Mouse (Mus musculus) stomach, embryonic 14.5 days (tissue): ENCODE results near the gene Slc22a29. TPM values are rescaled to one million over a fixed set of nuclear protein-coding genes. Genes with fewer than 3 reads are reported as not detected.
A peak's percentile ranks its signal among the peaks of the same experiment; 100 is the strongest.
"Not testable (repeated sequence)": the region's sequence is repeated elsewhere in the genome, so short reads cannot be mapped to it uniquely, and the experiment has no call there.

Experiments
- ATAC-seq: fragments of 200-750 bp; cut with Nextera tagmentation; 2 replicates; pipeline ENCODE4 v1.8.0; 2017; ENCODE audit warnings: low read depth, moderate TSS enrichment; ENCODE audit not compliant: insufficient number of reproducible peaks, insufficient read depth, low FRiP score
- H3K27ac ChIP-seq: fragments of 300-500 bp; sonication (generic); 2 replicates; pipeline ENCODE4 v1.5.1; 2014; ENCODE audit warnings: mild to moderate bottlenecking, low read length, moderate library complexity, mixed read lengths
- H3K27me3 ChIP-seq: fragments of 300-500 bp; sonication (generic); 2 replicates; pipeline ENCODE4 v1.6.1; 2014; ENCODE audit warnings: low read length, control low read depth, mixed read lengths; ENCODE audit not compliant: control insufficient read depth, insufficient read depth
- H3K36me3 ChIP-seq: fragments of 300-500 bp; sonication (generic); 2 replicates; pipeline ENCODE4 v1.6.1; 2014; ENCODE audit warnings: mild to moderate bottlenecking, control low read depth, low read length, moderate library complexity, mixed read lengths; ENCODE audit not compliant: control insufficient read depth, insufficient read depth
- H3K4me1 ChIP-seq: fragments of 300-500 bp; sonication (generic); 2 replicates; pipeline ENCODE4 v1.6.1; 2014; ENCODE audit warnings: low read length, control low read depth, mixed read lengths; ENCODE audit not compliant: control insufficient read depth, insufficient read depth
- H3K4me2 ChIP-seq: fragments of 300-500 bp; sonication (generic); replicated peaks from 2 replicates; pipeline ENCODE4 v1.6.1; 2014; ENCODE audit warnings: low read depth, low read length, control low read depth
- H3K4me3 ChIP-seq: fragments of 300-500 bp; sonication (generic); 2 replicates; pipeline ENCODE4 v1.5.1; 2014; ENCODE audit warnings: low read depth, low read length, control low read depth
- H3K9ac ChIP-seq: fragments of 300-500 bp; sonication (generic); replicated peaks from 2 replicates; pipeline ENCODE4 v1.6.1; 2014; ENCODE audit warnings: low read depth, mild to moderate bottlenecking, control low read depth, low read length, moderate library complexity, mixed read lengths
- H3K9me3 ChIP-seq: fragments of 300-500 bp; sonication (generic); 2 replicates; pipeline ENCODE4 v1.6.1; 2016; ENCODE audit warnings: low read depth, low read length, control low read depth; ENCODE audit not compliant: control insufficient read depth
- WGBS: fragments of 180-500 bp; shearing (Covaris S2); extraction: QIAGEN DNeasy Blood & Tissue Kit; methylation state at CpG from one replicate; pipeline ENCODE4 v1.1.7; 2014; 5-methylcytosine and 5-hydroxymethylcytosine counted together
- polyA plus RNA-seq: library from polyadenylated mRNA; unstranded; fragments of >200 nt; fragmentation: Nextera tagmentation; extraction: Ambion mirVana; gene quantifications from 2 replicates; pipeline ENCODE4 v1.2.1, GENCODE M21; 2014

Slc22a29 gene
- polyA plus RNA-seq: 0.14 and 0.22 TPM in 2 replicates

DNA sequence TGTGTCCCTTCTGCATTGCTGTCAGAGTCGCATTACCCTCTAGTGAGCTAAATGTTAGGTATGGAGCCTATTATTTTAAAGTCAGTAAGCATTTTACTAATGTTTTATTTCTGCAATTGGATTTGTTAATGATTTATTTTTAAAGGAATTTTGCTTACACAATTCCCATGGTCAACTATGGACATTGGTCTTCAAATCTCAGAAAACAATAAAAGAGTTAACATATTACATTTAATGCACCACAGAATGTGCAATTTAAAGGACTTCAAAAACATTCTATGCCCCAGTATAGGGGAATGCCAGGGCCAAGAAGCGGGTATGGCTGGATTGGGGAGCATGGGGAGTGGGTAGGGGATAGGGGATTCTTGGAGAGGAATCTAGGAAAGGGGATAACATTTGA is at the start of gene Slc22a29:
Slc22a29 (minus strand) TSS at position 101 of the 400 bp plus-strand sequence.
- Histone ChIP-seq H3K9me3 (no peaks in the 10 kb centered on the region), H3K9ac (no peak within 1 kb of the TSS), H3K4me3 (no peak within 1 kb of the TSS), H3K27ac (no peak within 1 kb of the TSS), H3K4me2 (no peak within 1 kb of the TSS), H3K27me3 (no peaks in the 10 kb centered on the region), H3K4me1 (no peaks in the 10 kb centered on the region), H3K36me3 (no peaks in the 10 kb centered on the region)
- no peak for ATAC-seq
- 84% methylated on average over 2 of the region's 2 CpGs for WGBS

DNA sequence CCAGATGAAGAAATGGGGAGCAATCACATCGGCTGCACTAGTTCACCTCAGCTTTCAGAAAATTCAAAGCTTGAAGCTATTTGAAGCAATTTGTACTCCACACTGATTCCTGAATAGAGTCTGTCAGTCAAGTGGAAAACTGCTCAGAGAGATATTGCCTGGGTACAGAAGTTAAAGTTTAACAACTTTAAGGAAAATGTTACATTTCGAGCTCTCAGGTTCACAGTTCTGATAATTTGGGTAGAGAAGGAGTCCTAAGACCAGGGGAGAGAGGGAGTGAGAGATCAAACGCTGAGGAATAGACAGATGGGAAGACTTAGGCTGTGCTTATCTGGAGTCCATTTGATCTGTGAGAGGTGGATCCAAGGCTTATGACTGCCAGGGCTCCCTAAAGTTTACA is 46.6 kb upstream of the Slc22a29 start:
- ATAC-seq: no peak
- 67% methylated on average over 3 of the region's 3 CpGs for WGBS
- no peak overlapping the region for H3K4me3 ChIP-seq

DNA sequence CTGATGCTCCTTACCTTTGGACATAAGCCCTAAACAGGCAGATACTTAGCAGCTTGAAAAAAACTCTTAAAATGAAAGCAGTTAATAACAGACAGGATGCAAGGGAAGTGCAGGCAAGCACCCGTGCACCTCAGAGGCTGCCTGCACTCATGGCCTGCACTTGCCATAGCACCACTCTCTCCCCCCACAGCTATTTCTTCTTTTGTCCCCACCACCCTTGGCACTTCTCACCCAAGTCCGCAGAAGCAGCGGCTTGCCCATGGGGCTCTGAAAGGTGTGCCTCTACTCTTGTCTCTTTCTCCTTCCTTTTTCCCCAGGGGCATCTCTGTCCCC is 34.0 kb upstream of the Slc22a29 start:
- whole genome bisulfite sequencing: 25% methylated on average over 3 of the region's 3 CpGs
- Histone ChIP-seq H3K27ac (no peak overlapping the region; the same call in 1 of the 2 replicates), H3K36me3 (no peaks in the 10 kb centered on the region), H3K27me3 (no peaks in the 10 kb centered on the region), H3K4me1 (no peaks in the 10 kb centered on the region), H3K4me2 (peak overlapping the region; percentile 57), H3K4me3 (peak overlapping the region; percentile 53), H3K9ac (peak overlapping the region; percentile 52; the same call in 1 of the 2 replicates), H3K9me3 (no peaks in the 10 kb centered on the region)
- ATAC-seq: peak; percentile 49

More for the DNA sequence above, 46.6 kb upstream of the Slc22a29 start:
- H3K27ac ChIP-seq: no peak overlapping the region
- no peaks in the 10 kb centered on the region for H3K36me3 ChIP-seq
- H3K9ac ChIP-seq: no peak overlapping the region
- no peaks in the 10 kb centered on the region for H3K27me3 ChIP-seq
- no peaks in the 10 kb centered on the region for H3K9me3 ChIP-seq
- no peak overlapping the region for H3K4me2 ChIP-seq
- no peaks in the 10 kb centered on the region for H3K4me1 ChIP-seq

DNA sequence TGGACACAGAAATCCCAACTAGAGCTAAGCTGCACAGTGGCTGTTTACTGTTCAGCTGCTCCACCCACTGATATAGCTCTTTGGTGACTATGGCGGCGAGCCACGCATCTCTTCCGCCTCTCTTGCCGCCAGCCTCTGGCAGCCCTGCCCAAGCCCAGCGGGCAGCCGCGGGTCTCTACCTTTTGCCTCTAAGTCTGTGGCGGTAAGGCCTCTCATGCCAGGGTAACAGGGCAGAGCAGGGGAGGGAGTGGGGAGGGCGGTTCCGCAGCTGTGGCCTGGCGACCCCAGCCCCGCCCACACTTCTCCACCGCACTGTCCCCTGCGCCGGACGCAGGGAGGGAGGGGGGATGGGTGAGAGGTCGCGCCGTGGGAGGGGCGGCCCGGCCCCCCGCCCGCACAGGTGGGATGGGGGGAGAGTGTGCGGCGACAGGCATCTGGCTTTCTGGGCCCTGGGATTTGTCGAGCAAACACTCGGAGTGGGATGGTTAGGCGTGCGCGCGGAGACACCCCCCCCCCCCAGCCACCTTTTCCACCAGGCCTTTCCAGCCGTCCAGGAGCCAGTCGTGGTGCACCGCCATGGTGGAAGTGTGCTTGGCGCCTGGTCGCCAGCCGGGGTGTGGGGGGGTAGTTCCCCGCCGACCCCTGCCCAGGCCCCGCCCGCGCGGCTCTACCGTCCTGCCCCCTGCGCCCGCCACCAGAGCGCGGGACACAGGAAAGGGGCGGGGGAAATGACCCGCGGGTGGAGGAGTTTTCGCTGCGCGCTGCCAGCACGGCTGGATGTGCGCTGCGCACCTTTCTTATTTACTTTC is 33.4 kb upstream of the Slc22a29 start:
- 6% methylated on average over 44 of the region's 58 CpGs for WGBS
- Histone ChIP-seq H3K27ac (peak overlapping the region; percentile 76), H3K4me1 (no peaks in the 10 kb centered on the region)

DNA sequence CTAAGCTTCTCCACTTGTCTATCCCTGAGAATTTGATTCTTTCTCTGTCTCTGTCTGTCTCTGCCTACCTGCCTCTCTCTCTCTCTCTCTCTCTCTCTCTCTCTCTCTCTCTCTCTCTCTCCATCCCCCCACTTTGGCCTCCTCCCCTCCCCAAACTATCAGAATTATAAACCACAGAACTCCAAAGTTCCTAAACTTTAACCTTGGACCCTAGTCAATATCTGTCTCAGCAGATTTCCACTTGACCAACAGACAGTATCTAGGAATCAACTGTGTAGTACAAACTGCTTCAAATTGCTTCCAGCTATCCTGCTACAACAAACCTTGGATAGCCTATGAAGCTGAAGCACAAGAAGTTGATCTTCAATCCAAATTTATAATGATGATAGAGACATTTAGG is 10.2 kb upstream of the Slc22a29 start:
- Histone ChIP-seq H3K27ac (no peak overlapping the region), H3K4me2 (no peak overlapping the region), H3K9me3 (no peaks in the 10 kb centered on the region), H3K4me1 (no peaks in the 10 kb centered on the region), H3K9ac (no peak overlapping the region), H3K27me3 (no peaks in the 10 kb centered on the region), H3K36me3 (no peaks in the 10 kb centered on the region), H3K4me3 (no peak overlapping the region)
- ATAC-seq: no peak

More for the DNA sequence above, 33.4 kb upstream of the Slc22a29 start:
- Histone ChIP-seq H3K4me2 (peak overlapping the region; percentile 57), H3K4me3 (peak overlapping the region; percentile 53), H3K36me3 (no peaks in the 10 kb centered on the region), H3K9me3 (no peaks in the 10 kb centered on the region), H3K27me3 (no peaks in the 10 kb centered on the region), H3K9ac (peak overlapping the region; percentile 52; the same call in 1 of the 2 replicates)
- peak; percentile 95 for ATAC-seq

DNA sequence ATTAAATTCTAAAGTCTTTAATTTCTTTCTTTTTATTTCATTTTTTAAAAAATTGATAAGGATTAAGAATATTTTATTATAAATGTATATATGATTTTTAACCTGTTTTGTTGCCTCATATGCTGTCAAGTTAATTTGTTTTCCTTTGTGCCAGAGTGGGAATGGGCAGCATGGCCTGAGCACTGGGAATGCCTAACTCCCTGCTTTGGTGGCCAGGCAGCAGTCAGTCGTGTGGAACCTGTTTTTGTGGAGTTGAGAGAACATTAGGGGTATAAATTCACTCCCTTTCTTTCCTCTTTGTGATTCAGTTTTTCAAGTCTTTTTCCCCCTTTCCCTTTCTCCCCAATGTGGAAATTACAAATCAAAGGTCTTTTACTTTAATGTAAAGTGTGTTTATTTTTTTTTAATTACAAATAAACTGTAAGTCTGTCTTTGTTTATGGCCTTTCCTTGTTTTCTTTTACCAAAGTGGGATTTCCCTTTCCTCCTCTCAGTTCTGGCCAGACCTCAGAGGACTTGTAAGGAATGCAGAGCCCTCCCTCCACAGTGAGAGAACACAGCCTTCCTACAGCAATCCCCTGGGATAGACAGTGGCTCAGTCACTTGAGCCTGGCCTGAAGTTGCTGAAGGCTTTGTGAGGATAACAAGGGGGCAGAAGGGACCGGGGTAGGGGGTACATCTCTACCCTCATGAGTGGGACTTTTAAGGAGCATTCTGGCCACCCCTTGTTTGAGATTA is 69.7 kb downstream of the Slc22a29 start:
- H3K9me3 ChIP-seq: no peaks in the 10 kb centered on the region
- no peaks in the 10 kb centered on the region for H3K27me3 ChIP-seq
- no peaks in the 10 kb centered on the region for H3K36me3 ChIP-seq
- WGBS: 61% methylated on average over 2 of the region's 2 CpGs
- no peak overlapping the region for H3K4me2 ChIP-seq
- H3K27ac ChIP-seq: no peak overlapping the region
- no peak for ATAC-seq
- H3K4me3 ChIP-seq: no peak overlapping the region
- H3K9ac ChIP-seq: no peak overlapping the region
- no peaks in the 10 kb centered on the region for H3K4me1 ChIP-seq

DNA sequence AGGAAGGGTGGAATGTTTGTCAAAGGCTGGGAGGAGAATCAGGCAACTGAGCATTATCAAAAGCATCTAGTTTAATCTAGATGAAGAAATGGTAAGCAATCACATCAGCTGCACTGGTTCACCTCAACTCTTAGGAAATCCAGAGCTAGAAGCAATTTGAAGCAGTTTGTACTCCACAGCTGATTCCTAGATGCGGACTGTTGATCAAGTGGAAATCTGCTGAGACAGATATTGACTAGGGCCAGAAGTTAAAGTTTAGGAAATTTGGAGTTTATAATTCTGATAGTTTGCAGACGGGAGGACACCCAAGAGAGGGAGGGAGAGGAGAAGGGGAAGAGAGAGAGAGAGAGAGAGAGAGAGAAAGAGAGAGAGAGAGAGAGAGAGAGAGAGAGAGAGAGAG is 76.0 kb downstream of the Slc22a29 start:
- H3K9me3 ChIP-seq, H3K27me3 ChIP-seq, H3K4me3 ChIP-seq, H3K27ac ChIP-seq, ATAC-seq, H3K9ac ChIP-seq, H3K4me1 ChIP-seq, H3K36me3 ChIP-seq, H3K4me2 ChIP-seq: not testable (repeated sequence)
- WGBS: 73% methylated on average over 2 of the region's 2 CpGs

DNA sequence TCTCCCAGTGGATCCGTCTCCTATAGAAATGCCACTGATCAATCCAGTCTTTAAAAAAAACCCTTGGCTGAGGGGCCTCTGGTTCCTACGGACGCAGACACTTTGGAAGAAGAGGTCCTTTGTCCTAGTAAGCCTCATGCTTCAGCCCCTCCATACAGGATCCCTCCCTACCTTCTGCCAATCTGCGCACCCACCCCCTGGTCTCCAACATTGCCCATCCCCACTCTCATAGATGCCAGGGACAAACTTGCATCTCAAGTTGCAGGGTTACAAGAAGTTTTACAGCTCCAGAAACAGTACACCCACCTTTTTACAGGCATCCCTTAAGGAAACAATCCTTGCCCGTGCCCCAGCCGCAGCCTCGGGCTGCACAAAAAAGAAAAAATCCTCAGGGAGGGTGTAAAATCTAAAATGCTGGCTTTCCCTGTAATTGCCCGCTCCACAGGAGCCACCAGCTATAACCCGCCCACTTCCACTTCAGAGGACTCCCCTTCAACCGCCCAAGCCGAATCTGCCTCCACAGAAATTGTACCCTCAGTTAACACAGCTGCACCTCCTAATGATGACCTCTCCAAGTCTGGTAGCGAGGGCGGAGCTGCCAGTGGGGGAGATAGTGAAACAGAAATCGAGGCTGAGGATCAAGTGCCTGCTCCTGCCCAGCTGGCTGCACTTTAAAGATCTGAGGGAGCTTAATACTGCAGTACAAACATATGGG is 84.4 kb downstream of the Slc22a29 start:
- 61% methylated on average over 14 of the region's 14 CpGs for WGBS
- H3K4me2 ChIP-seq, H3K9ac ChIP-seq, ATAC-seq, H3K4me3 ChIP-seq, H3K27ac ChIP-seq, H3K36me3 ChIP-seq, H3K4me1 ChIP-seq, H3K27me3 ChIP-seq, H3K9me3 ChIP-seq: not testable (repeated sequence)
